Mouse (Mus musculus): ENCODE results near the gene Zcwpw1.
A peak's percentile ranks its signal among the peaks of the same experiment; 100 is the strongest.

Zcwpw1 gene

DNA sequence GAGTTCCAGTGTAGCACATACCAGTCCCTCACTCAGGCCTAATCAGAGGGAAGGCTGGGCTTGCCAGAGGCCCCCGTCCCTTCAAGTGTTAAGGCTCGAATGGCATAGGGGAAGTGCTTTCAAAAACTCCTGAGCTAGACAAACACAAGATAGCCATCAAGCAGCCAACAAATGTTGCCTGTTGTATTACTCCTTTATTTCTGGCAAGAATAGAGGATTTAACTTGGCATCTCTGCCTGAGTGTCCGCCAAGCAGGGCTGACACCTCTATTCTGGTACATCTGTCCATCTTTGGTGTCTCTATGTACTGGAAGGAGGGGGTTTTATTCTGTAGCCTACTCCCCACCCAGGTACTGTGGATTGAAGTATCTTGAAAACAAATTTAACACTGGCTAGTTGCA lies 31.5 kb upstream of the Zcwpw1 start:
- no peak for DNase-seq

- DNase-seq = peak; percentile 88 to 93
Observed at GRCm38 (mm10) chr5:137756882-137757661, 30.5 kb upstream of the Zcwpw1 start.

GRCm38 (mm10) chr5:137757887-137758286 lies 29.7 kb upstream of the Zcwpw1 start:
- peak; percentile 38 to 72 for DNase-seq

DNA sequence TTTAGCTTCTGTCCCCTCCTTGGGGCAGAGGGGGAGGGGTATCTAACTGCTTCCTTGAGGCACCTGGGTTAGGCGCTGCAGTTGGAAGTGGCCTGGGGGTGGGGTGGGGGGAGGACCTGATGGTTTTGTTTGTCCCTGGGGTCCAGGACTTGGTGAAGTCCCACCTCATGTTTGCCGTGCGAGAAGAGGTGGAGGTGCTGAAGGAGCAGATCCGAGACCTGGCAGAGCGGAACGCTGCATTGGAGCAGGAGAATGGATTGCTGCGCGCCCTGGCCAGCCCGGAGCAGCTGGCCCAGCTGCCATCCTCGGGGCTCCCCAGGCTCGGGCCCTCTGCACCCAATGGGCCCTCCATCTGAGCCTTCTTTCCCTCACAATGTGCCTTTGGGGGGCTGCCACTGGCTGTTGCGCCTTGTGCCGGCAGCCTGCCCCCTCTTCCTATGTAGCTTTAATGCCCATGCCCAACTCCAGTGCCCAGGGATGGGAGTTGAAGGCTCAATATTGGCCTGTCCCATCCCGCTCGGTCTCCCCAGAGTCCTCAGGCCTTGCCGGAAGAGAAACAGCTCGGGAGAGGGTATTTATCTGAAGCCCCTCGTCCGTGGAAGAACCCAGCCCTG lies 28.6 kb upstream of the Zcwpw1 start:
- no peak for DNase-seq

GRCm38 (mm10) chr5:137759971-137760412 lies 27.6 kb upstream of the Zcwpw1 start:
- DNase-seq = peak; percentile 91 to 96

DNA sequence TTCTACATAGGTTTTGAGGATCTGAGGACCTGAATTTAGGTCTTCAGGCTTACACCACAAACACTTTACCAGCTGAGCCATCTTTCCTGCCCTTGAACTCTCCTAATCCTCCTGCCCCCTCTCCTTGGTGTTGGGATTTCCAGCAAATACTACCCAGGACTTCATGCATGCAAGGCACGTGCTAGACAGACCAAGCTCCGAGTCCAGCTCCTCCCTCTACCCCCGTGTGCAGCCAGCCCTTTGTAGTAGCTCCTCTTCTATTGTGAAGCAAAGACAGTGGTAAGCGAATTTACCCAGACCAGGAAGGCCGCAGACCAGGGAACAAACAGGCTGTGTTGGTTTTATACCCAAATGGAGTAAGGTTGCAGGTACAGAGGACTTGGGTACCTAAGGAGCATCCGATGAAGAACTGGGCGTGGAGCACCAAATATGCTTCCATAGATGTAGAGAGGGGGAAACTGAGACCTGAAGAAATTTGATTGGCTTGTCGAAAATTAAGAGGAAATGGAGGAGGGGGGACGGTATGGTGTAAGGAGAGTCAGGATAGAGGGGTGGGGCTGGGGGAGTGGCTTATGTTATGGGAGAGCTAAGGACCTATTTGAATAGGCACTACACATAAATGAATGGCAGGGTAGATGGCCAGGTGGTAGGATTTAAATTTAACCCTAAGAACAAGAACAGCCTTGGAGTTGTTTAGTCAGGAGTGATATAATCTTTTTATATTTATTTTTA lies 22.8 kb upstream of the Zcwpw1 start:
- DNase-seq = no peak

DNA sequence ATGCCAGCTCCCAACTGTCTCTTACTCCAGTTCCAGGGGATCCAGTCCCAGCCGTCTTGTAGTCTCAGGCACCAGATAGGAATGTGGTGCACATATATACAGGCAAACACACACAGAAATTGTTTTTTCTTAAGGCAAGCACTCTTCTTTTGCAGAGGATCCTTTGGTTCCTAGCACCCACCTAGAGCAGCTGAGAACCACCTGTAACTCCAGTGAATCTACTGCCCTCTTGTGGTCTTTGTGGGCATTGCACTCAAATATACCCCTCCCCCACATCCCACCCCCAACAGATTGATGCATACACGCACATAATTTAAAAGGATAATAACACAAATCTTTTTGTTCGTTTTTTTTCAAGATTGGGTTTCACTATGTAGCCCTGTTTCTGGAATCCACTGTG lies 21.3 kb upstream of the Zcwpw1 start:
- no peak for DNase-seq

DNA sequence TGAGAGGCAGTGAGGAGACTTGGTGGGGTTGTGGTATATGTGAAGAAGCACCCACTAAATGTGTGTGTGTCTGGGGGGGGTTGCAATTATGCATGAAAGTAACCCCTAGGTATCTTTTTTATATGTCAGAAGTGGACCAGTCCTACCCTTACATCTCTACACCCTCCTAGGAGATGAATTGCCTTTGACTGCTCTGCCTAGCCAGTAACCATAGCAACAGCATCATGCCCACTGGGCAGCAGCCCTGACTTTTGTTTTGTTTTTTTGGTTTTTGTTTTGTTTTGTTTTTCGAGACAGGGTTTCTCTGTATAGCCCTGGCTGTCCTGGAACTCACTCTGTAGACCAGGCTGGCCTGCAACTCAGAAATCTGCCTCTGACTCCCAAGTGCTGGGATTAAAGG lies 19.1 kb upstream of the Zcwpw1 start:
- DNase-seq = no peak

- no peak for DNase-seq
Observed at GRCm38 (mm10) chr5:137770709-137771108, 16.9 kb upstream of the Zcwpw1 start.

DNA sequence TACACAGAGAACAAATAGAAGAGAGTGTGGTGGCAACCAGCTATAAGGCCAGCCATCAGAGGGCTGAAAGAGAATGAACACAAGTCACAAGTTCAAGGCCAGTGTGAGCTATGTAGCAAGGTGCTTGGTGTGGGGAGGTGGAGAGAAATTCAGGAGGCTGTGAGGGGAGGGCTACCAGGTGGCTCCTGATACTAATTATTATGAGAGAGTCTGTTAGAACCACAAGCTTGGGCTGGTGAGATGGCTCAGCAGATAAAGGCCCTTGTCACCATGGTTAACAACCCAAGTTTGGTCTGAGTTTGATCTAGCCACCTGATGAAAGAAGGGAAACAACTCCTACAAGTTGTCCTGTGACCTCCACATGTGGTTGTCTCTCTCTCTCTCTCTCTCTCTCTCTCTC lies 14.8 kb upstream of the Zcwpw1 start:
- DNase-seq = no peak

DNA sequence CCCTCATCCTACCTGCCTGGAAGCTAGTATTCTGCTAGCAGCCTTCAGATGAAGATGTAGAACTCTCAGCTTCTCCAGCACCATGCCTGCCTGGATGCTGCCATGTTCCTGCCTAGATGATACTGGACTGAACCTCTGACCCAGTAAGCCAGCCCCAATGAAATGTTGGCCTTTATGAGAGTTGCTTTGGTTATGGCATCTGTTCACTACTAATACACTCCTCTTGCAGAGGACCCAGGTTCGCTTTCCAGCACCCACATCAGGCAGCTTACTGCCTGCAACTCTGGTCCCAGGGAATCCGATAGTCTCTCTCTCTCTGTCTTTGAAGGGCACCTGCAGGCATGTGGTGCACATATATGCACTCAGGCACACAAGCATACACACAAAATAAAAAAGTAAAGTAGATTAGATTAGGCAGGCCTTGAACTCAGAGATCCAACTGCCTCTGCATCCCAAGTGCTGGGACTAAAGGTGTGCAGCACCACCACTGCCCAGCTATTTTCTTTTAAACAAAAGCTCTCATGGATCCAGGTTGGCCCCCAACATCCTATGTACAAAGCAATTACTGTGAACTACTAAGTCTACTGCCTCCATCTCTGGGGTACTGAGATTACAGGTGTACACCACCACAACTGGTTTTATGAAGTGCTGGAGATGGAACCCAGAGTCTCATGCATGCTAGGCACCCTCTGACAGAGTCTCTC lies 11.9 kb upstream of the Zcwpw1 start:
- no peak for DNase-seq

DNA sequence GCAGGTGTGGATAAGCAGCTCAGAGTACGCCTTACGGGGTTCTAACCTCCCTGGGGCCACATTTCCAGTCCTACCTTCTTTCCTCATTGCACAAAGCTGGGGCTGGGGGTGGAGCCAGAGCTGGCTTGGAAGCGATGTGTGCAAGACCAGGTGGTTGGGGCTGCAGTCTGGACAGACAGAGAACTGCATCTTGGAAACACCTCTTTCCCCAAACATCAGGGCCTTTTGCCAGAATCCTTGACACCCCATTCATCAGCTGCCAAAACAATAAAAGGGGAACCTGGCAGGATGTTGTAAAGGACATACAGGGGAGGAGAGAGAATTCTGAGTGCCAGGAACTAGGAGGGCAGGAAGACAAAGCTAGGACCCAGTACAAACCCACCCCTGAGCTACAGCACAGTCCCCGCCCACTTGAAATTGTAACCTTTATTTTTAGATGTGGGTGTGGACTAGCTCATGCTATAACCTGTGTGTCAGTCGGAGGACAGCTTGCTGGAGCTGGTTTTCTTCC lies 11.1 kb upstream of the Zcwpw1 start:
- peak; percentile 54 to 81 for DNase-seq

- DNase-seq = no peak
Observed at GRCm38 (mm10) chr5:137777267-137777845, 10.2 kb upstream of the Zcwpw1 start.

DNA sequence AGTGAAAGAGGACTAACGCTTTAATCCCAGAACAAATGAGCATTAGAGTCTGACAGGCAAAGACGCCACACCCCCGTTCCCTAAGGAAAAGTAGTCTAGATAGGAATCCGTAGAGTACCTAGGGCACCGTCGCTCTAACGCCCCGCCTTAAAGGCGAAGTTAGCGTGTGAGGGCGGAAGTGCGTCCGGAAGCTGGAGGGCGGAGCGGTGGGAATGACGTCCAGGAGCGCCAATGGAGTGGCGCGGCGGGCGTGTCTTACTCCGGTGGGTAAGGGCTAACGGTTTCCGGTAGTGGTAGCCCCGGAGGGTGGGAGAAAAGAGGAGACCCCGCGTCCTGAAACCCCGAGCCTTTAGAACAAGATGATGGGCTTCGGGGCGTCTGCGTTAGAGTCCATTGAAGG lies 9.0 kb upstream of the Zcwpw1 start, which contains the start of gene Ppp1r35:
Gene Ppp1r35 (plus strand): TSS at position 215 of the 400 bp plus-strand sequence.
- DNase-seq = peak; percentile 97 to 98

GRCm38 (mm10) chr5:137779053-137779933 lies 8.3 kb upstream of the Zcwpw1 start:
- peak; percentile 52 to 81 for DNase-seq

- DNase-seq = no peak
Observed at GRCm38 (mm10) chr5:137781661-137782060, 5.9 kb upstream of the Zcwpw1 start.

- DNase-seq = no peak
Observed at GRCm38 (mm10) chr5:137782776-137783522, 4.6 kb upstream of the Zcwpw1 start.

- no peak for DNase-seq
Observed at GRCm38 (mm10) chr5:137783901-137784540, 3.6 kb upstream of the Zcwpw1 start.

DNA sequence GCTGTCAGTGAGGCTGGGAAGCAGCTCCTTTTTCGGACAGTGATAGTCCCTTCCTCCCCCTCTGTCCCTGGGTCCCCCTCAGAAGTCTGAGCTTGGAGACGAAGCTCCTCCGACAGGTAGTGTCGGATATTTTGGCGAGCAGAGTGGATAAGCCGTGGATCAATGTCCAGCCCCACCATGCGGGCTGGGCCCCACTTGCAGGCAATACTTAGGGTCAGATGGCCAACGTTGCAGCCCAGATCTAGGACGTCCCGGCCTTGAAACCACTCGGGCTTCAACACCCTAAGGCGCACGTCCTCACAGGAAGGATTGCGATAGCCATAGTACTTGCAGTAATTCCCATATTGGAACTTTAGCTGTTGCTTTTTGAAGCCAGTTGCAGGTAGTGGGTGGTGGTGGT lies 3.1 kb upstream of the Zcwpw1 start:
- peak in 1 of 2 experiments; percentile 47 for DNase-seq
